Mouse (Mus musculus): Measurements from ENCODE around the gene Rbm38. TPM values are rescaled to one million over a fixed set of nuclear protein-coding genes. Genes with fewer than 3 reads are reported as not detected.

The Rbm38 gene
- polyA plus RNA-seq (2014; fragmentation: Illumina TruSeq; extraction: RNeasy Lipid Tissue Mini Kit (QIAGEN cat#74804); ENCODE audit: low read depth, low replicate concordance): 0.22 TPM

DNA sequence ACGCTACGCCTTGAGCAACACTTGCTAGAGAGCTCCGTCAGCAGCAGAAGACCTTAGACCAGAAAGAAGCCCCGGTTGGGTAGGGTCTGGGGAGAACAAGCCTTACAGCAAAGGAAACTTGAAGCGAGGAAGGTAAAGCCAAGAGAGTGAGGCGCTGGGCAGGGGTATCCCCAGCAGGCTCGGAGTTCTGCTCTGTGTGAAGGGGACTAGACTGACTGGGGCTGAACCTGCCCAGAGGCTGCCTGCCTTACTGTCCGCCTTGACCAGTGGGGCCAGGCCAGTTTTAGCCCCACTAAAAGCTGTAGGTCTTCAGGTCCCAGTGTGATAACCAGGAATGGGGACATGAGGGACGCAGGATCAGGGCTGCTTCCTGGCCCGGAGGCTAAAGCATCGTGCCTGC is at the start of gene Rbm38:
Rbm38 (plus strand) TSS at position 69 of the 400 bp plus-strand sequence.

DNA sequence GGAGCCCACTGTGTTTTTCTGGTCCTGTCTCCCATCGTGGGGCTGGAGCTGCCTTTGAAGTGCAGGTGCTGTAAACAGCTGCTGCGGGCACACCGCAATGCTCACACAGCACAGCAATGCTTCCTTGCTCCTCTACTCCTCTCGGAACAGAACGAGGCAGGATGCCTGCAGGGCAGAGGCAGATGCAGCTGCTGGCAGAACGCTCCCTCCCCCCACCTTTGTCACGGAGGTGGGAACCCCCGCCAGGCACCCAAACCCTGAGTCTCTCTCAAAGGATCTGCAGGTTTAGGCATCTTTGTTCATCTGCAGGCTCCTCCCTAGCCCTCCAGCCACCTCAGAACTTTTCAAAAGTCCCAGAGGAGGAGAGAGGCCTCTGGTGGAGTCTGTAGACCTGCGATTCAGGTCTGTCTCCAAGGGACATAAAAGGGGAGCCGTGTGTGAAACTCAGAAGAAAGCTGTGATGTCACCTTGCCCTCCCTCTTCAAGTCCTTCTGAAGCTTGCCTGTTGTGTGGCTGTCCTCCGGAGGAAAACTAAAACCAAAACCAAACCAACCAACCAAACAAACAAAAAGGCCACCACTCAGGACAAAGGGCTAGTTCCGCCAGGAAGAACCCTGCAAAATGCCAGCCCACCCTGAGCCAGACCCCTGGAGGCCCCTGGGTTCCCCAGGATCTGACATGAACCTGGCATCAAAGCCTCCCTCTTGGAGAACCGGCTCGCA is 42.7 kb upstream of the Rbm38 start, which contains the start of gene Spo11:
Spo11 (plus strand) TSS at position 292 of the 722 bp plus-strand sequence.

DNA sequence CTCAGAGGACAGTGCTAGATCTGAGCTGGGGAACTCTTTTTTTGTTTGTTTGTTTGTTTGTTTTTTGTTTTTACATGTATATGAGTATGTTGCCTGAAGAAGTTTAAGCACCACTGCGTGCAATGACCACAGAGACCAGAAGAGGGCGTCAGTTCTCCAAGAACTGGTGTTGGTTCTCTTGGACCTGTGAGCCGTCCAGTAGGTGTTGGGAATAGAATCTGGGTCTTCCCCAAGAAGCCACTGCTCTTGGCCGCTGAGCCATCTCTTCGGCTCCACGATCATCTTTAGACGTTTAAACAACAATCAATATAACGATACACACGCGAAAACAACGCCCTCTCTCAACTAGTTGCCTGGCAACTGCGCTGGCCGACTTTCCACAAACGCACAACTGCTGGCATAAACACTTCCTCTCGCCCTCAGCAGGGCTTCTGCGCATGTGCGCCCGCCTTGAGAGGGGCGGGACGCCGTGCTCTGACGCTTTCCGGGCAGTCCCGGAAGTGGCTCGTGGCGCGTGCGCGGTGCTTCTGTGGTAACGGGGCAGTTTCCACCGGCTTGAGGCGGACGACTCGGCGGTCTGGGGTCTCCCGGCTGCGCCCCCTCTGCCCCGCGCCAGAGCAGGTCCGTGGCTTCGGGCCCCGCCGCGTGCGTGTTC is 20.5 kb upstream of the Rbm38 start, which contains the start of gene Rae1:
Rae1 (plus strand) TSS at position 488 of the 655 bp plus-strand sequence.

Other genes with a start within 250 kb of the Rbm38 start
- gene Bmp7, start 80.2 kb upstream of the Rbm38 start, polyA plus RNA-seq (2014; fragmentation: Illumina TruSeq; extraction: RNeasy Lipid Tissue Mini Kit (QIAGEN cat#74804); ENCODE audit: low read depth, low replicate concordance): 0.14 TPM
- gene Spo11, start 42.8 kb upstream of the Rbm38 start, polyA plus RNA-seq (2014; fragmentation: Illumina TruSeq; extraction: RNeasy Lipid Tissue Mini Kit (QIAGEN cat#74804); ENCODE audit: low read depth, low replicate concordance): 70.5 TPM
- gene Rae1, start 20.4 kb upstream of the Rbm38 start, polyA plus RNA-seq (2014; fragmentation: Illumina TruSeq; extraction: RNeasy Lipid Tissue Mini Kit (QIAGEN cat#74804); ENCODE audit: low read depth, low replicate concordance): 69.6 TPM
- 0.52 TPM for gene Ctcfl, start 99.0 kb downstream of the Rbm38 start, polyA plus RNA-seq (2014; fragmentation: Illumina TruSeq; extraction: RNeasy Lipid Tissue Mini Kit (QIAGEN cat#74804); ENCODE audit: low read depth, low replicate concordance)
- gene Pck1, start 132.6 kb downstream of the Rbm38 start, polyA plus RNA-seq (2014; fragmentation: Illumina TruSeq; extraction: RNeasy Lipid Tissue Mini Kit (QIAGEN cat#74804); ENCODE audit: low read depth, low replicate concordance): 0.13 TPM
- 0.42 TPM for gene Zbp1, start 198.4 kb downstream of the Rbm38 start, polyA plus RNA-seq (2014; fragmentation: Illumina TruSeq; extraction: RNeasy Lipid Tissue Mini Kit (QIAGEN cat#74804); ENCODE audit: low read depth, low replicate concordance)

All from testis, adult 10 weeks (tissue).